Mouse (Mus musculus) heart, adult 18-20 months (tissue): ENCODE results near the gene Ltv1. TPM values are rescaled to one million over a fixed set of nuclear protein-coding genes. Genes with fewer than 3 reads are reported as not detected.

Source experiments
- total RNA-seq, 2 experiments: library from RNA; stranded (reverse); gene quantifications; 2 replicates each; pipeline ENCODE4 v1.2.3; 2021

Gene Ltv1
- total RNA-seq, 2 experiments from 2014 or later: 22.5 to 23.3 TPM

Other genes with a start within 250 kb of the Ltv1 start
- gene Stx11, start 228.9 kb downstream of the Ltv1 start, total RNA-seq: 1 to 10 TPM; 2.2 to 2.4 TPM
- gene Sf3b5, start 187.8 kb downstream of the Ltv1 start, total RNA-seq: 1 to 10 TPM; 7.0 to 7.7 TPM
- gene Plagl1, start 132.7 kb downstream of the Ltv1 start, total RNA-seq: 1 to 10 TPM; 6.2 to 9.4 TPM
- gene Zc2hc1b, start 15.1 kb downstream of the Ltv1 start, total RNA-seq: not detected